Mouse (Mus musculus): ENCODE measurements at regions not wholly inside any gene's neighbourhood (a gene's known extent, or its start where the extent isn't known, plus 50 kb on each side); places are given as distances from the start of the nearest gene placed in this dataset.

DNA sequence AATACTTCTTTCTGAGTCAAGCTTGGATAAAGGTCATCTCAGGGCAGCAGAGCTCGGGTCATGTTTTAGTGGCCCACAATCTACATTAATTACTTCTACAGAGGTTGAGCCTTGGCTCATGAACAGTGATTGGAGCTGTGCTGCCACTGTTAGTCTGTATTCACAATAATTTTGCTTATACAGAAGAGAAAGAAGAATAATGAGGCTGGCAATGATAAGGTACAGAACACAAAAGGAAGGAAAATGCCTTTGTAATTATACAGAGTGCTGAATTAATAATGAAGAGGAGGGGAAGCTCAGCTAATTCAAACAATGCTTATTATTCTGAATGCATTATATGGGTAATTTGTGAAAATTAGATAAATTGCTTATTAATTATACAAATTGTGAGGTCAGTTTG lies 573.9 kb upstream of the Cblb start:
- DNase-seq (ENCODE audit: low spot score in 2 of 2) = no peak

DNA sequence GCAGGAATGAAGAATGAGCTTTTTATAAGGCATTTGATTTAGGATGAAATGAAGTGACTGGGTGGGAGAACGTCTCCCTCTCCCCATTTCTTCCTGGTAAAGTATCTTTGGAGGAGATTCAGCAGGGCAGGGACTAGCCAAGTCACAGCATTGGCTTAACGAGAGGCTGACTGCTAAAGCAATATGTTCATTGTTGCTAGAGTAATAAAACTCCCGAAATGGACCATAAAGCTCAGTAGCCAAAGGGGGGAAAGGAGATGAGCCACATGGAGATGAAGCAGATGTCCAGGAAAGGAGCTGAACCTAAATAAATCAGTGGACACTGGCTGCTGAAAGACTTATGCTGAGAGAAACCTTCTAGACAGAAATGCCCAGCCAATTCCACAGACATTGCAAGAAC lies 555.3 kb upstream of the Cblb start:
- no peak for DNase-seq (ENCODE audit: low spot score in 2 of 2)

GRCm38 (mm10) chr16:51496096-51496495 lies 534.9 kb upstream of the Cblb start:
- DNase-seq (ENCODE audit: low spot score in 2 of 2) = no peak

DNA sequence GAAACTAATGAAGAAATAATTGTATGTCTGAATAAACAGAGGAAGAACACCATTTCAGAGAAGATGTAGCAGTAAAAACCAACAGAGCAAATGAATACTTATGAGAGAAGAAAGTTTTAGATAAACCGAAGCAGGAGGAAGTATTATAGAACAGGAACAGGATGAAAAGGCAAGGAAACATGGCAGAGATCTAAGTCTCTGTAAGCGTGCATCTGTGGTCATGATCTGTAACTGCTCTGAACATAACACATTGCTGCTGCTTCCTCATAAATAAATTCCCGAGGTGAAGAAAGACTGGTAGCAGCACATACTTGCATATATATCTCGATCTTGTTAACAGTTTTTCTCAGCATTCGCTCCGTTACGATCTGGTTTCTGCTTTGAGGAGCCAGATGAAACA lies 533.2 kb upstream of the Cblb start:
- DNase-seq (ENCODE audit: low spot score in 2 of 2) = no peak

GRCm38 (mm10) chr16:51517079-51517478 lies 513.9 kb upstream of the Cblb start:
- DNase-seq (ENCODE audit: low spot score in 2 of 2) = no peak

DNA sequence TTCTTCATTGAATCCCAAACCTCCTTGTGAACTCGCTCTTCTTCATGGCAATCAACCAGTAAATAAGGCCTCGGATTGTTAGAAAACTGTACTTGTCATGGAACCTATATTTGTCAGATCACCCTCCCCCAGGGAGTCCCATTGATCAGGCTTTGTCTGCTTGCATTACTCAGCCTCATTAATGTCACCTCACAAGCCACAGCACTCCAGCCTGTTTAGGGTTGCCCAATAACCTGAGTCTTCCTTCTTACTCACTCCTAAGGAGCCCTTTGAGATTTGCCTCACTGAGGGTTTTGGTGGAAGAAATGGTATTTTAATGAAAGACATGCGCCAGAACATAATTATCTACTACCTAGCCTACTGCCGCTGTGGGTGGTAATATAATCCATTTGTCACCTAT lies 510.3 kb upstream of the Cblb start:
- no peak for DNase-seq (ENCODE audit: low spot score in 2 of 2)

DNA sequence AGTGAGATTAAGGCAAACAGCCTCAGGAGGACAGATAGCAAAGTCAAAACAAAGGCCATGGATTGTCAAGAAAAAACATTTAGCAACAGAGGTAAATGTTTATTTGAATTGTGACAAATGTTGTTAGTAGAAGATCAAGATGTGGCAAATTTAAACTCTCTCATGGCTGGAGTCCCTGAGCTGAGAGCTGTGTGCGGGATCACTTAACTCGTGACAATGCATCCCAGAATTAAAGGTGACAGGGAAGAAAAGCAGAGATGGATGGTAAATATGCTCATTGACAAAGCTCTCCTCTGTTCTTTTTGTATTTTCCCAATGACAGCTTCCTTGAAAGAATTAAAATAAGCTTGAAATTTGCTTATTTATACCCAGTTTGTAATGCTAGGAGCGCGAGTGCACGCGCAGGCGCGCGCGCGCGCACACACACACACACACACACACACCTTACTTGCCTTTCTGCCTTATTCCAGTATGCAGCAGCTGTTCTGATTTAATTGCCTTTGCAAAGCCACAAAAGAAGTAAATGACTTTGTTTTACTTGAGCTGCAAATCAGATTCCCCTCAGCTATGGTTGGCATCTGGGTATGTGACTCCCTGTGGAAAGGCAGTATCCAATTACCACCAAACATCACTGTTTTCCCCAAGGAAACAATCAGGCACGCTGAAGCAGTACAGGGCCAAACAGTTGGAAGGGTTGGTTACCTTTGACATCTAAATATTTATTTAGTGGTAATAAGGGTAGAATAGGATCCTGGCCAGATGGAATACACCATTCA lies 509.5 kb upstream of the Cblb start:
- DNase-seq (ENCODE audit: low spot score in 2 of 2) = no peak

DNA sequence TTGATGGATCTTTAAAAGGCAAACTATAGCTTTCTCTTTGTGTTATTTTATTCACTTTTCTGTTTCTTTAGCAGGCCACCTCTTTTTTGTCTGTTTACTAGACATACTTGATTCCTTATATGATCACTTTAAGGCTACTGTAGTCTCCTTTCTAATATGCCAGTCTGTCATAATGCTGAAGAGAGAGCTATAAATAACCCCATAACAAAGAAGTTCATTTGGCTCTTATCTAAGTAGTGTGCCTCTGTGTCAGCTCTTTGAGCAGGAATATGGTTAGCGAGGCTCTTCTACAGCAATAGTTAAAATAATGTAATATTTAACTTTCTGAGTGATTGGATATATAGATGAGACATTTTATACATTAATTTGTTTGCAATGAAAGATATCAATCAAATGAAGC lies 507.0 kb upstream of the Cblb start:
- DNase-seq (ENCODE audit: low spot score in 2 of 2) = no peak

DNA sequence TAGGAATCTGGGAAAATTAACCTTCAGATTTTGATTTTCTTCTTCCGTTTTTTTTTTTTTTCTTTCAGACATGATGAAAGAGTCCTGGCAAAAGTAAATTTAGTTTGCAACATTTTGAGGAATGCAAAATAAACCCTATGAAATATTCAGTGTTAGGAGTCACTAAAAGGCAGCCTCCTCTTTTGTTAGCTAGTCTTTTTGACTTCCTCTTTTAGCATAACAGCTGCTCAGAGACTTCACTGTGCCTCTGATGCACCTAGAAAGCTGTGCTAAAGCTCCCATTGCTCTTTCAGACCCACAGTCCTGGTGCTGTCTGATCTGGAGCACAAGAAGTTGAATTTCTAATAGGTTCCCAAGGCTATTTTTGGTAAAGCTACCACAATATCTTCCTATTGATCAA lies 498.5 kb upstream of the Cblb start:
- DNase-seq (ENCODE audit: low spot score in 2 of 2) = peak; percentile 5 to 7

DNA sequence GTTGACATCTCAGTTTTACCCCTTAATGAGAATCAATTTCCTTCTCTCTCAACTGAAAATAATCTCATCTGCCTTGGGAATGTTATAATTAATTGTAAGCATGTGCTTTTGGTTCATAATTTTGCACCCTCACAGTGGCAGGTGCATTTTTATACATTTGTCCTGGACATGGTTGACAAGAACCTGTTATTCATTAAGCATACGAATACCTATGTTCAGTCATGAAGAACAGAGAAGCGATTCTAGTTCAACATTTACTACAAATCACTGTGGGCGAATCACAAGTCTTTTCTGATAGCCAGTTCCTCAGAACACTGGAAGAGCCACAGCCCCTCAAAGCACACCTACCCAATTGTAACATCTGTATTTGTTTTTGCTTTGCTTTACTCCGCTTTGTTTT lies 487.3 kb upstream of the Cblb start:
- DNase-seq (ENCODE audit: low spot score in 2 of 2) = no peak

DNA sequence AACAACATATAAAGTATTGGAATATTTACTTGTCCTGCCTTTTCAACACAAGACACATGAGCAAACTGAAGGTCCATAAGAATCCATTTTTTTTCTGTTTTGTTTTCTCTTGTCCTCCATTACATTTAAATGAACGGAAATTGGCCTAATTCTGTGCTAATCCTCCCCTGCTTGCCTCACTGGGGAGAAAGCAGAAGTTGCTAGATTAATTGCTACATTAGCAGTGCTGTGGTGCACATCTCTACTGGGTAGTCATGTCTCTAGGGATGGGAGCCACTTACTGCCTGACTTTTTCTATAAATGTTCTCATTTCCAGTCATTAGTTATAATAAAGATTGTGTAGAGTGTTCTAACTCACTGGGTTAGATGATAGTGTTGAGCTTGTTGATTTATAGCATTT lies 484.0 kb upstream of the Cblb start:
- no peak for DNase-seq (ENCODE audit: low spot score in 2 of 2)

- DNase-seq (ENCODE audit: low spot score in 2 of 2) = no peak
These were observed 468.0 kb upstream of the Cblb start for GRCm38 (mm10) chr16:51562866-51563658.

- no peak for DNase-seq (ENCODE audit: low spot score in 2 of 2)
These were observed 467.0 kb upstream of the Cblb start for GRCm38 (mm10) chr16:51564064-51564463.

DNA sequence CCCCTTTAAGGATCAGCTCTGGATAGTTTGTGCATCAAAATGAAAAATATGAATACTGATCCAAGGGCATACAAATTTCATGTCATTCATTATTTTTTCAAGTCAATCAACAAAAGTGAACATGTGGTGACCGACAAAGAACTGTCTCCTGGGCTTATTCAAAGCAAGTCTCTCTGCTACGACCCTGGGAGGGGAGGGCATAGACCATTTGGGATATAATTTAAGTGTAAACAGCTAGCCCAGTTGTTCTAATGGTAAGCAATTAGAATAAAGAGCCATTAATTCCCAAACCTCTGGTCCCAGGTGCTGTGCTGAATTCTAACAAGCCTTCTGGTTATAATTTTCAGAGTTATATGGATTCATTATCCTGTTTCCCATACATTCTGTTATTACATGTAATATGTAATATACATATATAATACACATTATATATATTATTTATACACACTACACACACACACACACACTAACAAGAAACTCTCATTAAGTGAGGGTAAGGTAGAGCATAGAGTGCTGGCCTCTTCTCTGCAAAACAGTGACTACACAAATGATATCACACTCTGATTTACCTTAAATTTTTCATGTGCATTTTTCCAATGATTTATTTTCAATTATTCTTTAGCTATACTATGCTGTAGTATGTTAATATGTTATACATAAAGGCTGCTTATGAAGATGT lies 453.0 kb upstream of the Cblb start:
- DNase-seq (ENCODE audit: low spot score in 2 of 2) = no peak

- DNase-seq (ENCODE audit: low spot score in 2 of 2) = no peak
These were observed 450.5 kb upstream of the Cblb start for GRCm38 (mm10) chr16:51580525-51580924.

DNA sequence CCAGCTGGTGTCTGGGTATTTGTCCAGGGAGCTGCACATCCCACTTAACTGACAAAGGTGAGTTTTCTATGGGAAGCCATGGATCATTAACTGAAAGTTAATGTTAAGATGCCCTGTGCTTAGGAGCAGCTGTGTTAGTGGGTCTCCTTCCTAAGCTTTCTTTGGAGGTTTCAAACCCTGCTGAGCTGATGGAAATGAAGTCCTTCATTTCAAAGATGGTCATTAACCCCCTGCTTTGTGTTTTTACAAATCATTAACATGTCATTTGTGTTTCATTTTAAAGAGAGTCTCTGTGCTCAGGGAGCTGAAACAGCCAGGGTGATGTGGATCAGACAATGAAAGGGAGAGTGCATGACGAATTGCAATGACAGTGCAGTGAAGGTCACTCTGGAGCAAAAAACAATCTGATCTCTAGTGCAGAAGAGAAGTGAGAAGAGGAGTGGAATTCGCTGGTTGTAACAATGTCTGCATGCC lies 441.1 kb upstream of the Cblb start:
- DNase-seq (ENCODE audit: low spot score in 2 of 2) = no peak

GRCm38 (mm10) chr16:51617579-51617978 lies 413.4 kb upstream of the Cblb start:
- no peak for DNase-seq (ENCODE audit: low spot score in 2 of 2)

GRCm38 (mm10) chr16:51646646-51647045 lies 384.4 kb upstream of the Cblb start:
- no peak for DNase-seq (ENCODE audit: low spot score in 2 of 2)

DNA sequence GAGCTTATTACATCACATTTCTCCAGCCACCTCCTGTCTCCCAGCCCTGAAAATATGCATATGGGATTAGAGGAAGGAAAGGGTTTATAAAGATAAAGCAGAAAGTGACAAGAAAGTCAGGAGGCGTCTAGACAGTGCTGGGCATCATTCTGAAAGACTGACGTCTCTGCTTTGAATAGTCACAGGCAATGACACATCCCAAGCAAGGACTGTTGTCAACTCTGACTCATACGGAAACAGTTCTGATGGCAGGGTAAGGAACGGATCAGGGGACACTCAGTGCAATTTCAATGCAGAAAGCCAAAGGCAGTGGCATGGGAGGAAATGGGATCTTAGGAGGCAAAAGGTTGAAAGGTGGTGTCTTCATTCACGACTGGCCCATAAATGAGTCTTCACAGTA lies 380.9 kb upstream of the Cblb start:
- DNase-seq (ENCODE audit: low spot score in 2 of 2) = no peak

DNA sequence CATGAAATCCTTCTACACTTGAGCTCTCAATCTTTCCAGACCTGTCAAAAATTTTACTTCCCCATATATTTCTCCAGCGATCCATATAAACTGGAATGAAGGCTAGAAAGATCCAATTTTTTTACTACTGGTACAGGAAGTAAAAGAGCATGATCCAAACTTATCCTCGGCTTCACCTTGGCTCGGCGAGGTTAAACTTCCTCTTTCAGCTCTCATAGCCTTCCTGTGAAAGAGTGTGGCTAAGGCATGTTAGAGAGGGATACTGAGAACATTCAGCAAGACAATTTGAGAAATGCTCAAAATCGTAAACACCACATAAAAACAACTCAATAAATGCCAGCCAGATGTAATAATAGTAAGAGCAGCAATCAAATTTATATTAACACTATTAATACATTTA lies 380.3 kb upstream of the Cblb start:
- DNase-seq (ENCODE audit: low spot score in 2 of 2) = no peak

GRCm38 (mm10) chr16:51661693-51662092 lies 369.3 kb upstream of the Cblb start:
- no peak for DNase-seq (ENCODE audit: low spot score in 2 of 2)

DNA sequence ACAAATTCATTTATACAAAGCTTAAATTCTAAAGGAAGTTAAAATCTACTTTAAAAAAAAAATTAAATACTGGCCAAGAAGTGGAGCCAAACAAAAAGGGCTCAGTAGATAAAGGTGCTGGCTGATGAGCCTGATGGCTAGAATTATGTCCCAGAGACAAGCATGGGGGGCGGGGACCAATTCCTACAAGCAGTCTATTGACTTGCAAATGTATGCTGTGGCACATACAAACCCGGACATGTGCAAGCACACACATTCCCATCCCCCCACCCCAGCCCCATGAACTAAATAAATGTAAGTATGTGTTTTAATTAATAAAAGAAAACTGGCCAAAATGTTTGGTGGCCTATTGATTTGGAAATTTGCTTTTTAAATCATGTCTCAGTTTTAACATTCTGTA lies 366.7 kb upstream of the Cblb start:
- no peak for DNase-seq (ENCODE audit: low spot score in 2 of 2)

DNA sequence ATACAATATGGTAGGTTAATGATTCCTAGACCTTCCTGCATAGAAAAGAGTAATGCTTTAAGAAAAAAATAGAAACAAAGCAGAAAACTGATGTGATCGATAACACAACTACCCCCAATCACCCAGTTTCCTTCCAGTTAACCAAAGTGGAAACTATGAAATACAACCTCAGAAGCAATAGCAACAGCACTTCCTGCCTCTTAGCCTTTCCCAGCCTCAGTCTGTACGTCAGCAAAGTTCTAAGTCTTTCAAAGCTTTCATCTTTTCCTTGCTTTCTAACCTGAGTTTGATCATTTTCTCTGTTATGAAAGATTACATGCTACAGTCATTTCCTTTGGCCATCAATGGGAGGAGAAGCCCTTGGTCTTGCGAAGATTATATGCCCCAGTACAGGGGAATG lies 355.9 kb upstream of the Cblb start:
- DNase-seq (ENCODE audit: low spot score in 2 of 2) = no peak

Data from left cerebral cortex, adult 9 months (tissue).